Mouse (Mus musculus) embryonic facial prominence, embryonic 12.5 days (tissue): ENCODE measurements around the gene Rsph9. TPM values are rescaled to one million over a fixed set of nuclear protein-coding genes. Genes with fewer than 3 reads are reported as not detected.

ENCODE experiments used
- ATAC-seq: fragments of 200-750 bp; cut with Nextera tagmentation; 2 replicates; pipeline ENCODE4 v1.8.0; 2017; ENCODE audit not compliant: insufficient number of reproducible peaks, insufficient read depth, low FRiP score, low TSS enrichment
- H3K27ac ChIP-seq: fragments of 300-500 bp; sonication (generic); 2 replicates; pipeline ENCODE4 v1.5.1; 2016; ENCODE audit warnings: mild to moderate bottlenecking
- H3K27me3 ChIP-seq: fragments of 300-500 bp; sonication (generic); 2 replicates; pipeline ENCODE4 v1.6.1; 2016; ENCODE audit warnings: mild to moderate bottlenecking, moderate library complexity
- H3K36me3 ChIP-seq: fragments of 300-500 bp; sonication (generic); 2 replicates; pipeline ENCODE4 v1.6.1; 2016; ENCODE audit warnings: mild to moderate bottlenecking
- H3K4me1 ChIP-seq: fragments of 300-500 bp; sonication (generic); 2 replicates; pipeline ENCODE4 v1.6.1; 2016
- H3K4me2 ChIP-seq: fragments of 300-500 bp; sonication (generic); replicated peaks from 2 replicates; pipeline ENCODE4 v1.6.1; 2016; ENCODE audit warnings: mild to moderate bottlenecking, moderate library complexity
- H3K4me3 ChIP-seq: fragments of 300-500 bp; sonication (generic); 2 replicates; pipeline ENCODE4 v1.5.1; 2016; ENCODE audit warnings: mild to moderate bottlenecking
- H3K9ac ChIP-seq: fragments of 300-500 bp; sonication (generic); 2 replicates; pipeline ENCODE4 v1.6.1; 2016; ENCODE audit warnings: mild to moderate bottlenecking, moderate library complexity
- H3K9me3 ChIP-seq: fragments of 300-500 bp; sonication (generic); 2 replicates; pipeline ENCODE4 v1.6.1; 2016; ENCODE audit warnings: mild to moderate bottlenecking, moderate library complexity
- WGBS: fragments of 180-500 bp; shearing (Covaris S2); methylation state at CpG from one replicate; pipeline ENCODE4 v1.1.7; 2016; 5-methylcytosine and 5-hydroxymethylcytosine counted together
- polyA plus RNA-seq: library from polyadenylated mRNA; unstranded; fragments of >200 nt; fragmentation: Nextera tagmentation; extraction: Ambion mirVana; gene quantifications from 2 replicates; pipeline ENCODE4 v1.2.1, GENCODE M21; 2016

Rsph9 gene
- polyA plus RNA-seq, 1 experiment from 2014 or later: 11.7 TPM

- 77% methylated on average over 8 of the region's 8 CpGs for WGBS
- Histone ChIP-seq H3K9me3 (no peaks in the 10 kb centered on the region), H3K9ac (no peak overlapping the region), H3K4me3 (no peak overlapping the region), H3K4me1 (peaks cover 9% of the 10 kb centered on the region; the same call in 1 of the 2 replicates), H3K27me3 (no peaks in the 10 kb centered on the region), H3K4me2 (no peak overlapping the region), H3K27ac (no peak overlapping the region), H3K36me3 (no peaks in the 10 kb centered on the region)
- no peak for ATAC-seq
These were observed 5.3 kb downstream of the Rsph9 start for GRCm38 (mm10) chr17:46138563-46139236.

- Histone ChIP-seq H3K36me3 (peaks cover 24% of the 10 kb centered on the region), H3K4me3 (no peak overlapping the region), H3K27me3 (no peaks in the 10 kb centered on the region), H3K27ac (no peak overlapping the region), H3K9ac (no peak overlapping the region), H3K9me3 (no peaks in the 10 kb centered on the region), H3K4me2 (no peak overlapping the region), H3K4me1 (no peaks in the 10 kb centered on the region)
- WGBS: 69% methylated on average over 8 of the region's 8 CpGs
- no peak for ATAC-seq
These were observed 11.2 kb downstream of the Rsph9 start for GRCm38 (mm10) chr17:46132862-46133261.

- no peak overlapping the region for H3K27ac ChIP-seq
- H3K4me2 ChIP-seq: no peak overlapping the region
- no peaks in the 10 kb centered on the region for H3K4me1 ChIP-seq
- no peak overlapping the region for H3K4me3 ChIP-seq
- H3K27me3 ChIP-seq: no peaks in the 10 kb centered on the region
- ATAC-seq: no peak
- H3K9me3 ChIP-seq: no peaks in the 10 kb centered on the region
- no peak overlapping the region for H3K9ac ChIP-seq
- H3K36me3 ChIP-seq: peaks cover 31% of the 10 kb centered on the region
- 12% methylated on average over 12 of the region's 12 CpGs for WGBS
These were observed 11.8 kb downstream of the Rsph9 start for GRCm38 (mm10) chr17:46132058-46132718.

GRCm38 (mm10) chr17:46129741-46130498 lies 14.1 kb downstream of the Rsph9 start:
- Histone ChIP-seq H3K9me3 (no peaks in the 10 kb centered on the region), H3K4me3 (no peak overlapping the region), H3K9ac (no peak overlapping the region), H3K27me3 (no peaks in the 10 kb centered on the region), H3K27ac (no peak overlapping the region), H3K36me3 (peaks cover 53% of the 10 kb centered on the region), H3K4me1 (no peaks in the 10 kb centered on the region), H3K4me2 (no peak overlapping the region)
- WGBS: 84% methylated on average over 13 of the region's 13 CpGs
- ATAC-seq: no peak

- Histone ChIP-seq H3K4me1 (no peaks in the 10 kb centered on the region), H3K9ac (no peak overlapping the region), H3K27me3 (no peaks in the 10 kb centered on the region), H3K9me3 (no peaks in the 10 kb centered on the region), H3K27ac (no peak overlapping the region), H3K4me3 (no peak overlapping the region), H3K36me3 (peaks cover 73% of the 10 kb centered on the region), H3K4me2 (no peak overlapping the region)
- WGBS: 73% methylated on average over 6 of the region's 6 CpGs
- ATAC-seq: no peak
These were observed 16.1 kb downstream of the Rsph9 start for GRCm38 (mm10) chr17:46127814-46128493.

GRCm38 (mm10) chr17:46126608-46127007 lies 17.4 kb downstream of the Rsph9 start:
- 73% methylated on average over 6 of the region's 6 CpGs for WGBS
- Histone ChIP-seq H3K9me3 (no peaks in the 10 kb centered on the region), H3K27me3 (no peaks in the 10 kb centered on the region), H3K9ac (no peak overlapping the region), H3K36me3 (peaks cover 83% of the 10 kb centered on the region), H3K4me3 (no peak overlapping the region), H3K27ac (no peak overlapping the region), H3K4me1 (no peaks in the 10 kb centered on the region), H3K4me2 (no peak overlapping the region)
- ATAC-seq: no peak

GRCm38 (mm10) chr17:46123953-46124700 lies 19.9 kb downstream of the Rsph9 start:
- no peak for ATAC-seq
- H3K4me1 ChIP-seq: no peaks in the 10 kb centered on the region
- H3K4me2 ChIP-seq: no peak overlapping the region
- WGBS: 87% methylated on average over 12 of the region's 12 CpGs
- no peak overlapping the region for H3K9ac ChIP-seq
- no peaks in the 10 kb centered on the region for H3K27me3 ChIP-seq
- peaks cover 87% of the 10 kb centered on the region for H3K36me3 ChIP-seq
- no peak overlapping the region for H3K4me3 ChIP-seq
- no peak overlapping the region for H3K27ac ChIP-seq
- no peaks in the 10 kb centered on the region for H3K9me3 ChIP-seq

- H3K4me3 ChIP-seq: no peak overlapping the region
- no peak overlapping the region for H3K27ac ChIP-seq
- H3K27me3 ChIP-seq: no peaks in the 10 kb centered on the region
- WGBS: 96% methylated on average over 4 of the region's 4 CpGs
- no peak overlapping the region for H3K4me2 ChIP-seq
- no peak overlapping the region for H3K9ac ChIP-seq
- no peak for ATAC-seq
- peaks cover 3% of the 10 kb centered on the region; the same call in 1 of the 2 replicates for H3K4me1 ChIP-seq
- H3K36me3 ChIP-seq: peaks cover 87% of the 10 kb centered on the region
- no peaks in the 10 kb centered on the region for H3K9me3 ChIP-seq
These were observed 20.7 kb downstream of the Rsph9 start for GRCm38 (mm10) chr17:46123285-46123684.

GRCm38 (mm10) chr17:46122791-46123190 lies 21.2 kb downstream of the Rsph9 start:
- H3K9ac ChIP-seq: no peak overlapping the region
- no peak overlapping the region for H3K4me2 ChIP-seq
- H3K9me3 ChIP-seq: no peaks in the 10 kb centered on the region
- no peaks in the 10 kb centered on the region for H3K27me3 ChIP-seq
- no peak overlapping the region for H3K4me3 ChIP-seq
- ATAC-seq: no peak
- peaks cover 87% of the 10 kb centered on the region for H3K36me3 ChIP-seq
- H3K4me1 ChIP-seq: peaks cover 7% of the 10 kb centered on the region; the same call in 1 of the 2 replicates
- 95% methylated on average over 4 of the region's 4 CpGs for WGBS
- no peak overlapping the region for H3K27ac ChIP-seq

GRCm38 (mm10) chr17:46119641-46120040 lies 24.4 kb downstream of the Rsph9 start:
- Histone ChIP-seq H3K4me2 (no peak overlapping the region), H3K27ac (no peak overlapping the region), H3K27me3 (no peaks in the 10 kb centered on the region), H3K4me3 (no peak overlapping the region), H3K9ac (no peak overlapping the region), H3K36me3 (peaks cover 57% of the 10 kb centered on the region), H3K4me1 (peaks cover 38% of the 10 kb centered on the region), H3K9me3 (no peaks in the 10 kb centered on the region)
- ATAC-seq: no peak
- 83% methylated on average over 10 of the region's 10 CpGs for WGBS

- no peaks in the 10 kb centered on the region for H3K27me3 ChIP-seq
- no peak for ATAC-seq
- peaks cover 45% of the 10 kb centered on the region for H3K36me3 ChIP-seq
- no peak overlapping the region for H3K9ac ChIP-seq
- H3K4me1 ChIP-seq: peaks cover 44% of the 10 kb centered on the region
- no peak overlapping the region for H3K27ac ChIP-seq
- no peak overlapping the region for H3K4me3 ChIP-seq
- WGBS: 72% methylated on average over 4 of the region's 4 CpGs
- no peaks in the 10 kb centered on the region for H3K9me3 ChIP-seq
- H3K4me2 ChIP-seq: no peak overlapping the region
These were observed 25.6 kb downstream of the Rsph9 start for GRCm38 (mm10) chr17:46118423-46118850.
